Comparison of ENCODE assay signal across 9 mouse cellular contexts in genomic region chr6:5383336-5384177, GRCm38 (mm10). TPM values are rescaled to one million over a fixed set of nuclear protein-coding genes. Genes with fewer than 3 reads are reported as not detected.
DNase-seq lines count a peak whose midpoint lies in the region; ATAC-seq lines count a peak whose summit lies in the region.
"Had no signal": no experiment of that assay in that cellular context is flagged by ENCODE, and none has a peak within 500 bp of the region (broad histone marks: within the 10 kb centered on the region; RNA-seq: fewer than 3 reads in every experiment).

Gene Asb4, plus strand, starts transcription at chr6:5383386.

- 3% methylated on average over 19 of the region's 19 CpGs for WGBS in forebrain, embryonic 12.5 days
- 14% methylated on average over 19 of the region's 19 CpGs for WGBS in liver, embryonic 12.5 days (ENCODE audit: insufficient replicate concordance)

- DNase-seq in gastrocnemius, adult 18-20 months (ENCODE audit: low spot score): no peak
- DNase-seq in gastrocnemius, postnatal 14 days: no peak
- DNase-seq in retina, embryonic 14.5 days (ENCODE audit: low spot score): peak; percentile 44
- DNase-seq in left cerebral cortex, postnatal 14 days (ENCODE audit: low spot score in 2 of 2): no peak
- no peak for DNase-seq in layer of hippocampus, adult 9-10 months (ENCODE audit: low spot score)

- H3K36me3 ChIP-seq in forebrain, embryonic 12.5 days (replicated peaks): no peaks in the 10 kb centered on the region
- no peaks in the 10 kb centered on the region for H3K36me3 ChIP-seq in liver, embryonic 12.5 days

- ATAC-seq in CD4-positive, CD25-positive, alpha-beta regulatory T cell, adult 4 months: peak; percentile 19
- ATAC-seq in forebrain, embryonic 12.5 days (ENCODE audit: low FRiP score): peak; percentile 62
- ATAC-seq in liver, embryonic 12.5 days: no peak

- peaks cover 58% of the 10 kb centered on the region for H3K4me1 ChIP-seq in forebrain, embryonic 12.5 days
- H3K4me1 ChIP-seq in liver, embryonic 12.5 days: peaks cover 58% of the 10 kb centered on the region

- peak within 1 kb of the TSS; percentile 52 for H3K4me2 ChIP-seq in forebrain, embryonic 12.5 days
- peak within 1 kb of the TSS; percentile 67 for H3K4me2 ChIP-seq in liver, embryonic 12.5 days

- intact Hi-C loops in gastrocnemius, postnatal 14 days (cut with DNase I; ENCODE audit: low total_unique reads): loop anchor here (10.0 kb wide), 2 partner anchors 249 to 829 kb away; no protein-coding TSS in a partner anchor
- intact Hi-C loops in left cerebral cortex, postnatal 14 days (cut with DNase I): loop anchor here (5.0 to 10.0 kb wide), 9 partner anchors 86 to 1876 kb away; partner anchors contain the start of genes Bet1, Peg10, Pon2 and Sgce

- no peaks in the 10 kb centered on the region for H3K9me3 ChIP-seq in forebrain, embryonic 12.5 days
- no peaks in the 10 kb centered on the region for H3K9me3 ChIP-seq in liver, embryonic 12.5 days (replicated peaks)

- peak within 1 kb of the TSS; percentile 48 for H3K9ac ChIP-seq in forebrain, embryonic 12.5 days
- peak within 1 kb of the TSS; percentile 42 for H3K9ac ChIP-seq in liver, embryonic 12.5 days

- H3K4me3 ChIP-seq in forebrain, embryonic 12.5 days (replicated peaks): peak within 1 kb of the TSS; percentile 24
- H3K4me3 ChIP-seq in liver, embryonic 12.5 days: peak within 1 kb of the TSS; percentile 46
- H3K4me3 ChIP-seq: erythroblast, embryonic 14.5 days had no signal

- 0 out of 2 replicates have a peak, but pooled peaks cover under 1% of the 10 kb centered on the region for H3K27me3 ChIP-seq in forebrain, embryonic 12.5 days
- H3K27me3 ChIP-seq in liver, embryonic 12.5 days (replicated peaks): peaks cover 8% of the 10 kb centered on the region; the same call in 1 of the 2 replicates

- peak within 1 kb of the TSS; percentile 97 for H3K27ac ChIP-seq in forebrain, embryonic 12.5 days
- H3K27ac ChIP-seq in liver, embryonic 12.5 days: no peak within 1 kb of the TSS

RNA-seq across cellular contexts. Expression of gene Asb4, which starts in this region (rescaled TPM):
- total RNA-seq in gastrocnemius, adult 18-20 months (2021): 10 to 100 TPM; 13.7 to 15.2 TPM
- total RNA-seq in gastrocnemius, postnatal 14 days (2021): 1 to 10 TPM; 7.3 to 9.3 TPM
- polyA plus RNA-seq in CD4-positive, CD25-positive, alpha-beta regulatory T cell, adult 4 months (2017; shearing (Covaris generic)): under 1 TPM in 1 of 2 experiments, not detected in 1; 0.40 TPM
- polyA plus RNA-seq in forebrain, embryonic 12.5 days (2016; fragmentation: Nextera tagmentation; extraction: Ambion mirVana): 28.5 and 38.6 TPM in 2 replicates
- polyA plus RNA-seq in liver, embryonic 12.5 days (2016; fragmentation: Nextera tagmentation; extraction: Ambion mirVana): 35.6 and 35.9 TPM in 2 replicates
- total RNA-seq in left cerebral cortex, postnatal 14 days (2021): under 1 TPM; 0.66 to 0.79 TPM
- polyA plus RNA-seq: erythroblast, embryonic 14.5 days had no signal

Comparison
In these comparisons a context has a peak if more than half of its experiments do, and no peak if none do; other contexts are left out.
1. RNA of gene Asb4 (total RNA-seq): 13.7 to 15.2 TPM in gastrocnemius, adult 18-20 months and 7.3 to 9.3 TPM in gastrocnemius, postnatal 14 days; 0.66 to 0.79 TPM in left cerebral cortex, postnatal 14 days; every median in the first group is over 4 times any median in the second.
2. RNA of gene Asb4 (polyA plus RNA-seq): 35.6 to 35.9 TPM in liver, embryonic 12.5 days and 28.5 to 38.6 TPM in forebrain, embryonic 12.5 days; 0.40 TPM in CD4-positive, CD25-positive, alpha-beta regulatory T cell, adult 4 months; every median in the first group is over 10 times any median in the second.
3. Peak in ATAC-seq in CD4-positive, CD25-positive, alpha-beta regulatory T cell, adult 4 months; RNA of the gene not detected or under 1 TPM.